Mouse (Mus musculus) cortical plate, adult 2 months (tissue): ENCODE data around the gene Olfr243.

Source experiments
- CTCF ChIP-seq: fragments of 200-500 bp; IDR thresholded peaks from 2 replicates; pipeline ENCODE4 v1.5.1; 2011; ENCODE audit warnings: mild to moderate bottlenecking, control low read depth, low read length; ENCODE audit not compliant: insufficient read depth; ENCODE audit errors: extremely low read depth
- POLR2A ChIP-seq: fragments of 200-500 bp; IDR thresholded peaks from 2 replicates; pipeline ENCODE4 v1.6.1; 2011; ENCODE audit warnings: mild to moderate bottlenecking, low read length, control low read depth; ENCODE audit not compliant: insufficient read depth; ENCODE audit errors: extremely low read depth

- no peak for TF ChIP-seq POLR2A
- no peak for TF ChIP-seq CTCF
Measured at GRCm38 (mm10) chr7:103730074-103730473, 15.6 kb downstream of the Olfr243 start, which contains the start of gene Olfr628.
